Mouse (Mus musculus): ENCODE results near the gene Tmem237.

DNA sequence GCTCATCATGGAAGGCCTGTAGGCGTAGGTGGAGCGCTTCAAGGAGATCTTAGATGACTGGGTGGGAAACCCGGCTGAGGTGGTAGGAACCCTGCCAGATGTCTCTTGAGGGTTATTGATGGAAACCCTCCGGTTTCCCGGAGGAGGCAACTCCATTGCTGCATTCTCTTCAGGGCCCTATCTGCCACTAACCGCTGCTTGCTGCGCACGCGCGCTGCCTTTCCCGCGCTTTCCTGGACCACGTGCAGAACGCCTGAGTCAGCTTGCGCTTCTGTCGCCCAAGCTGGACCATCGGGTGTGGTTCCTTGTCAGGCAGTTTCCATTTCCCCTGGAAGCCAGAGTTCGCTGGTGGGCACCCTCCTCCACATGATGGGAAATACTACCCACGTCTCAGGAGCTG is 25.5 kb downstream of the Tmem237 start, which contains the start of gene C2cd6:
- no peak for TF ChIP-seq CTCF (IDR thresholded peaks at IDR 0.05; ENCODE audit: low read depth, low read length)
- no peak for TF ChIP-seq POLR2A (IDR thresholded peaks at IDR 0.05; ENCODE audit: insufficient read depth, low read length)
- no peak for TF ChIP-seq EP300 (IDR thresholded peaks at IDR 0.05; ENCODE audit: insufficient read depth, low read depth, low read length)
